Mouse (Mus musculus) c-Kit-positive CD71-negative TER-119-negative erythroid progenitor cells, embryonic 14.5 days (primary cell): ENCODE results near the gene Gm5134.
A peak's percentile ranks its signal among the peaks of the same experiment; 100 is the strongest.
"Not testable (repeated sequence)": the region's sequence is repeated elsewhere in the genome, so short reads cannot be mapped to it uniquely, and the experiment has no call there.

Source experiments
- DNase-seq: peaks from one replicate; pipeline ENCODE4 v3.0.0-alpha.2; 2013; ENCODE audit warnings: low read depth

The Gm5134 gene

GRCm38 (mm10) chr10:75994531-75995210 lies 40.4 kb downstream of the Gm5134 start:
- not testable (repeated sequence) for DNase-seq

GRCm38 (mm10) chr10:75995463-75995862 lies 41.1 kb downstream of the Gm5134 start:
- no peak for DNase-seq

- no peak for DNase-seq
Measured at GRCm38 (mm10) chr10:75996315-75996714, 42.0 kb downstream of the Gm5134 start.

GRCm38 (mm10) chr10:76001160-76001559 lies 46.8 kb downstream of the Gm5134 start:
- no peak for DNase-seq

- no peak for DNase-seq
Measured at GRCm38 (mm10) chr10:76002101-76002521, 47.8 kb downstream of the Gm5134 start.

- DNase-seq = no peak
Measured at GRCm38 (mm10) chr10:76002615-76003014, 48.3 kb downstream of the Gm5134 start.

GRCm38 (mm10) chr10:76003221-76003620 lies 48.9 kb downstream of the Gm5134 start:
- no peak for DNase-seq

- no peak for DNase-seq
Measured at GRCm38 (mm10) chr10:76006385-76006784, 52.1 kb downstream of the Gm5134 start.

GRCm38 (mm10) chr10:76009812-76010211 lies 55.5 kb downstream of the Gm5134 start:
- no peak for DNase-seq

- DNase-seq = no peak
Measured at GRCm38 (mm10) chr10:76012922-76013321, 58.6 kb downstream of the Gm5134 start.

GRCm38 (mm10) chr10:76016886-76017285 lies 62.6 kb downstream of the Gm5134 start:
- DNase-seq = no peak

- DNase-seq = no peak
Measured at GRCm38 (mm10) chr10:76021728-76022127, 67.4 kb downstream of the Gm5134 start.

- DNase-seq = no peak
Measured at GRCm38 (mm10) chr10:76023921-76024320, 69.6 kb downstream of the Gm5134 start.

GRCm38 (mm10) chr10:76025470-76026190 lies 71.3 kb downstream of the Gm5134 start:
- no peak for DNase-seq

- no peak for DNase-seq
Measured at GRCm38 (mm10) chr10:76027127-76028015, 73.1 kb downstream of the Gm5134 start.

- DNase-seq = no peak
Measured at GRCm38 (mm10) chr10:76028016-76028366, 73.7 kb downstream of the Gm5134 start.

GRCm38 (mm10) chr10:76028396-76028795 lies 74.1 kb downstream of the Gm5134 start:
- DNase-seq = no peak

- no peak for DNase-seq
Measured at GRCm38 (mm10) chr10:76029276-76029675, 75.0 kb downstream of the Gm5134 start.

GRCm38 (mm10) chr10:76030496-76030895 lies 76.2 kb downstream of the Gm5134 start:
- DNase-seq = peak; percentile 8

- peak; percentile 5 for DNase-seq
Measured at GRCm38 (mm10) chr10:76031511-76032401, 77.4 kb downstream of the Gm5134 start.

- peak; percentile 87 for DNase-seq
Measured at GRCm38 (mm10) chr10:76032402-76033118, 78.2 kb downstream of the Gm5134 start, which contains the start of gene Zfp280b. Gene Zfp280b, plus strand, starts transcription at chr10:76032650.
